8 mouse cellular contexts compared by ENCODE assay signal in genomic region chr19:53773937-53774640, GRCm38 (mm10).
DNase-seq lines count a peak whose midpoint lies in the region; ATAC-seq and TF ChIP-seq lines count a peak whose summit lies in the region.

No protein-coding gene starts in this region.

- intact Hi-C loops in left cerebral cortex, adult 2 months (cut with DNase I): loop anchor here (5.0 kb wide), 1 partner anchor 1288 kb away; no protein-coding TSS in a partner anchor

- peak; percentile 72 for ATAC-seq in neural tube, embryonic 13.5 days (ENCODE audit: low read depth)
- ATAC-seq in neural tube, embryonic 15.5 days (ENCODE audit: low FRiP score): no peak
- peak; percentile 88; the same call in 1 of the 2 replicates for ATAC-seq in forebrain, embryonic 12.5 days (ENCODE audit: low FRiP score)
- ATAC-seq in heart, postnatal 0 days (ENCODE audit: insufficient read depth, low read depth): peak; percentile 66
- 0 out of 2 replicates have a peak, but pooled peaks have one; percentile 34 for ATAC-seq in midbrain, embryonic 14.5 days (ENCODE audit: low FRiP score, low TSS enrichment)

- TF ChIP-seq EP300 in heart, postnatal 0 days (IDR thresholded peaks at IDR 0.05; ENCODE audit: low read depth): no peak; the same call in 1 of the 2 replicates

- H3K4me2 ChIP-seq in neural tube, embryonic 13.5 days: no peak overlapping the region
- no peak overlapping the region for H3K4me2 ChIP-seq in neural tube, embryonic 15.5 days
- no peak overlapping the region for H3K4me2 ChIP-seq in forebrain, embryonic 12.5 days
- no peak overlapping the region for H3K4me2 ChIP-seq in heart, postnatal 0 days (ENCODE audit: low read depth, low read length)
- no peak overlapping the region for H3K4me2 ChIP-seq in midbrain, embryonic 14.5 days (ENCODE audit: low read length)

- no peaks in the 10 kb centered on the region for H3K9me3 ChIP-seq in neural tube, embryonic 13.5 days
- H3K9me3 ChIP-seq in neural tube, embryonic 15.5 days (replicated peaks): no peaks in the 10 kb centered on the region
- H3K9me3 ChIP-seq in forebrain, embryonic 12.5 days: no peaks in the 10 kb centered on the region
- H3K9me3 ChIP-seq in heart, postnatal 0 days (replicated peaks; ENCODE audit: control insufficient read depth, low read length): no peaks in the 10 kb centered on the region
- no peaks in the 10 kb centered on the region for H3K9me3 ChIP-seq in midbrain, embryonic 14.5 days (ENCODE audit: control insufficient read depth, low read length)

- peaks cover 13% of the 10 kb centered on the region; the same call in 1 of the 2 replicates for H3K4me1 ChIP-seq in neural tube, embryonic 13.5 days (replicated peaks)
- H3K4me1 ChIP-seq in neural tube, embryonic 15.5 days: 0 out of 2 replicates have a peak, but pooled peaks cover 6% of the 10 kb centered on the region
- H3K4me1 ChIP-seq in forebrain, embryonic 12.5 days: peaks cover 12% of the 10 kb centered on the region
- H3K4me1 ChIP-seq in heart, postnatal 0 days (ENCODE audit: control insufficient read depth, insufficient read depth): peaks cover 20% of the 10 kb centered on the region
- no peaks in the 10 kb centered on the region for H3K4me1 ChIP-seq in midbrain, embryonic 14.5 days (ENCODE audit: control insufficient read depth, insufficient read depth, low read length)

- no peak overlapping the region for H3K4me3 ChIP-seq in neural tube, embryonic 13.5 days
- no peak overlapping the region for H3K4me3 ChIP-seq in neural tube, embryonic 15.5 days (replicated peaks)
- H3K4me3 ChIP-seq in forebrain, embryonic 12.5 days (replicated peaks): no peak overlapping the region
- no peak overlapping the region for H3K4me3 ChIP-seq in heart, postnatal 0 days (ENCODE audit: low read depth, low read length)
- H3K4me3 ChIP-seq in midbrain, embryonic 14.5 days (replicated peaks; ENCODE audit: low read depth, low read length): no peak overlapping the region
- H3K4me3 ChIP-seq in left cerebral cortex, adult 2 months: no peak overlapping the region

- peak; percentile 65 for DNase-seq in heart, postnatal 0 days (ENCODE audit: low spot score)
- peak; percentile 89 for DNase-seq in kidney, postnatal 14 days
- DNase-seq in midbrain, embryonic 14.5 days: peak; percentile 75
- DNase-seq in frontal cortex, postnatal 14 days (ENCODE audit: low spot score in 2 of 2): no peak
- DNase-seq in left cerebral cortex, adult 2 months (ENCODE audit: extremely low spot score in 1 of 2, low spot score in 2 of 2): no peak

- H3K9ac ChIP-seq in neural tube, embryonic 13.5 days: no peak overlapping the region
- H3K9ac ChIP-seq in neural tube, embryonic 15.5 days (replicated peaks): no peak overlapping the region
- H3K9ac ChIP-seq in forebrain, embryonic 12.5 days: no peak overlapping the region
- H3K9ac ChIP-seq in heart, postnatal 0 days (replicated peaks; ENCODE audit: low read depth, low read length): no peak overlapping the region
- no peak overlapping the region for H3K9ac ChIP-seq in midbrain, embryonic 14.5 days (replicated peaks; ENCODE audit: low read length)

- no peaks in the 10 kb centered on the region for H3K36me3 ChIP-seq in neural tube, embryonic 13.5 days
- H3K36me3 ChIP-seq in neural tube, embryonic 15.5 days: no peaks in the 10 kb centered on the region
- H3K36me3 ChIP-seq in forebrain, embryonic 12.5 days (replicated peaks): no peaks in the 10 kb centered on the region
- no peaks in the 10 kb centered on the region for H3K36me3 ChIP-seq in heart, postnatal 0 days (replicated peaks; ENCODE audit: control insufficient read depth, insufficient read depth, low read length)
- H3K36me3 ChIP-seq in midbrain, embryonic 14.5 days (ENCODE audit: control insufficient read depth, insufficient read depth, low read length): no peaks in the 10 kb centered on the region

- no peak for TF ChIP-seq CTCF in heart, postnatal 0 days (IDR thresholded peaks at IDR 0.05; ENCODE audit: low read depth)
- no peak for TF ChIP-seq CTCF in left cerebral cortex, adult 2 months (IDR thresholded peaks at IDR 0.05)

- H3K27ac ChIP-seq in neural tube, embryonic 13.5 days (replicated peaks): peak overlapping the region; percentile 54; the same call in 1 of the 2 replicates
- H3K27ac ChIP-seq in neural tube, embryonic 15.5 days (replicated peaks): no peak overlapping the region
- H3K27ac ChIP-seq in forebrain, embryonic 12.5 days: peak overlapping the region; percentile 25; the same call in 1 of the 2 replicates
- peak overlapping the region; percentile 41 for H3K27ac ChIP-seq in heart, postnatal 0 days (ENCODE audit: low read depth)
- H3K27ac ChIP-seq in midbrain, embryonic 14.5 days (replicated peaks; ENCODE audit: low read depth, low read length): no peak overlapping the region
- no peak overlapping the region for H3K27ac ChIP-seq in left cerebral cortex, adult 2 months

- 54% methylated on average over 11 of the region's 11 CpGs for WGBS in neural tube, embryonic 13.5 days
- WGBS in neural tube, embryonic 15.5 days: 53% methylated on average over 11 of the region's 11 CpGs
- WGBS in forebrain, embryonic 12.5 days: 47% methylated on average over 11 of the region's 11 CpGs
- WGBS in heart, postnatal 0 days: 41% methylated on average over 11 of the region's 11 CpGs
- 54% methylated on average over 11 of the region's 11 CpGs for WGBS in midbrain, embryonic 14.5 days

- H3K27me3 ChIP-seq in neural tube, embryonic 13.5 days: 0 out of 2 replicates have a peak, but pooled peaks cover 2% of the 10 kb centered on the region
- H3K27me3 ChIP-seq in neural tube, embryonic 15.5 days (replicated peaks): no peaks in the 10 kb centered on the region
- H3K27me3 ChIP-seq in forebrain, embryonic 12.5 days: peaks cover 19% of the 10 kb centered on the region
- H3K27me3 ChIP-seq in heart, postnatal 0 days (ENCODE audit: control insufficient read depth, insufficient read depth, low read length): no peaks in the 10 kb centered on the region
- H3K27me3 ChIP-seq in midbrain, embryonic 14.5 days (ENCODE audit: control insufficient read depth, insufficient read depth, low read length): no peaks in the 10 kb centered on the region

Comparison
In these comparisons a context has a peak if more than half of its experiments do, and no peak if none do; other contexts are left out.
1. H3K27ac ChIP-seq: peak in neural tube, embryonic 13.5 days (single experiment), forebrain, embryonic 12.5 days (single experiment) and heart, postnatal 0 days (single experiment); none in neural tube, embryonic 15.5 days (single experiment), midbrain, embryonic 14.5 days (single experiment) and left cerebral cortex, adult 2 months (single experiment).
2. DNase-seq: peak in heart, postnatal 0 days (single experiment), kidney, postnatal 14 days (single experiment) and midbrain, embryonic 14.5 days (single experiment); none in frontal cortex, postnatal 14 days (0 of 2) and left cerebral cortex, adult 2 months (0 of 2).